Mouse (Mus musculus): ENCODE measurements around the gene Cep44. TPM values are rescaled to one million over a fixed set of nuclear protein-coding genes. Genes with fewer than 3 reads are reported as not detected.

The Cep44 gene
- polyA plus RNA-seq, 1 experiment from 2014 or later: 17.8 TPM

- Histone ChIP-seq H3K4me1 (ENCODE audit: insufficient read depth) (no peaks in the 10 kb centered on the region), H3K4me3 (ENCODE audit: low read depth, low read length) (no peak overlapping the region), H3K27me3 (ENCODE audit: insufficient read depth, low read length) (no peaks in the 10 kb centered on the region), H3K36me3 (replicated peaks; ENCODE audit: insufficient read depth, low read length) (no peaks in the 10 kb centered on the region), H3K4me2 (ENCODE audit: low read depth, low read length) (no peak overlapping the region), H3K9me3 (ENCODE audit: low read length) (no peaks in the 10 kb centered on the region), H3K27ac (ENCODE audit: low read depth) (no peak overlapping the region), H3K9ac (replicated peaks) (no peak overlapping the region)
- WGBS (ENCODE audit: insufficient replicate concordance): 55% methylated on average over 3 of the region's 3 CpGs
- no peak for DNase-seq
- TF ChIP-seq EP300 (IDR thresholded peaks at IDR 0.05; ENCODE audit: low read depth) (no peak), CTCF (IDR thresholded peaks at IDR 0.05; ENCODE audit: low read depth) (no peak)
- ATAC-seq: no peak
These were observed 42.4 kb downstream of the Cep44 start for GRCm38 (mm10) chr8:56508318-56508951.

- Histone ChIP-seq H3K27me3 (ENCODE audit: insufficient read depth, low read length) (no peaks in the 10 kb centered on the region), H3K9ac (replicated peaks) (no peak overlapping the region), H3K9me3 (ENCODE audit: low read length) (no peaks in the 10 kb centered on the region), H3K4me3 (ENCODE audit: low read depth, low read length) (no peak overlapping the region), H3K27ac (ENCODE audit: low read depth) (no peak overlapping the region), H3K4me2 (ENCODE audit: low read depth, low read length) (no peak overlapping the region), H3K4me1 (ENCODE audit: insufficient read depth) (no peaks in the 10 kb centered on the region), H3K36me3 (replicated peaks; ENCODE audit: insufficient read depth, low read length) (no peaks in the 10 kb centered on the region)
- no peak for DNase-seq
- ATAC-seq: no peak
- TF ChIP-seq EP300 (IDR thresholded peaks at IDR 0.05; ENCODE audit: low read depth) (no peak), CTCF (IDR thresholded peaks at IDR 0.05; ENCODE audit: low read depth) (no peak)
These were observed 48.9 kb downstream of the Cep44 start for GRCm38 (mm10) chr8:56501911-56502310.

- Histone ChIP-seq H3K27me3 (ENCODE audit: insufficient read depth, low read length) (no peaks in the 10 kb centered on the region), H3K9me3 (ENCODE audit: low read length) (no peaks in the 10 kb centered on the region), H3K4me1 (ENCODE audit: insufficient read depth) (no peaks in the 10 kb centered on the region), H3K4me3 (ENCODE audit: low read depth, low read length) (no peak overlapping the region), H3K36me3 (replicated peaks; ENCODE audit: insufficient read depth, low read length) (no peaks in the 10 kb centered on the region), H3K27ac (ENCODE audit: low read depth) (no peak overlapping the region), H3K4me2 (ENCODE audit: low read depth, low read length) (no peak overlapping the region), H3K9ac (replicated peaks) (no peak overlapping the region)
- no peak for TF ChIP-seq CTCF (IDR thresholded peaks at IDR 0.05; ENCODE audit: low read depth)
- TF ChIP-seq EP300 (IDR thresholded peaks at IDR 0.05; ENCODE audit: low read depth): no peak
- ATAC-seq (no peak), DNase-seq (no peak)
- 55% methylated on average over 2 of the region's 2 CpGs for WGBS (ENCODE audit: insufficient replicate concordance)
These were observed 61.4 kb downstream of the Cep44 start for GRCm38 (mm10) chr8:56489496-56489895.

GRCm38 (mm10) chr8:56486006-56486405, 64.8 kb downstream of the Cep44 start:
- DNase-seq (no peak), ATAC-seq (no peak)
- H3K27me3 ChIP-seq (ENCODE audit: insufficient read depth, low read length): no peaks in the 10 kb centered on the region
- no peaks in the 10 kb centered on the region for H3K4me1 ChIP-seq (ENCODE audit: insufficient read depth)
- H3K4me2 ChIP-seq (ENCODE audit: low read depth, low read length): no peak overlapping the region
- no peaks in the 10 kb centered on the region for H3K9me3 ChIP-seq (ENCODE audit: low read length)
- no peaks in the 10 kb centered on the region for H3K36me3 ChIP-seq (replicated peaks; ENCODE audit: insufficient read depth, low read length)
- 41% methylated on average over 3 of the region's 3 CpGs for WGBS (ENCODE audit: insufficient replicate concordance)
- H3K9ac ChIP-seq (replicated peaks): no peak overlapping the region
- H3K4me3 ChIP-seq (ENCODE audit: low read depth, low read length): no peak overlapping the region
- TF ChIP-seq CTCF (IDR thresholded peaks at IDR 0.05; ENCODE audit: low read depth) (peak; percentile 43), EP300 (IDR thresholded peaks at IDR 0.05; ENCODE audit: low read depth) (no peak)
- no peak overlapping the region for H3K27ac ChIP-seq (ENCODE audit: low read depth)

Small RNAs within 50 kb of the gene (microRNA-seq; reads per million reads assigned to microRNA genes)
- gene Gm25992: not detected

Other genes with a start within 250 kb of the Cep44 start
- gene Fbxo8, start within 50 bp of the Cep44 start, polyA plus RNA-seq (2015; fragmentation: Nextera tagmentation; extraction: Ambion mirVana): 48.3 and 55.3 TPM in 2 replicates